In the genomic region with DNA sequence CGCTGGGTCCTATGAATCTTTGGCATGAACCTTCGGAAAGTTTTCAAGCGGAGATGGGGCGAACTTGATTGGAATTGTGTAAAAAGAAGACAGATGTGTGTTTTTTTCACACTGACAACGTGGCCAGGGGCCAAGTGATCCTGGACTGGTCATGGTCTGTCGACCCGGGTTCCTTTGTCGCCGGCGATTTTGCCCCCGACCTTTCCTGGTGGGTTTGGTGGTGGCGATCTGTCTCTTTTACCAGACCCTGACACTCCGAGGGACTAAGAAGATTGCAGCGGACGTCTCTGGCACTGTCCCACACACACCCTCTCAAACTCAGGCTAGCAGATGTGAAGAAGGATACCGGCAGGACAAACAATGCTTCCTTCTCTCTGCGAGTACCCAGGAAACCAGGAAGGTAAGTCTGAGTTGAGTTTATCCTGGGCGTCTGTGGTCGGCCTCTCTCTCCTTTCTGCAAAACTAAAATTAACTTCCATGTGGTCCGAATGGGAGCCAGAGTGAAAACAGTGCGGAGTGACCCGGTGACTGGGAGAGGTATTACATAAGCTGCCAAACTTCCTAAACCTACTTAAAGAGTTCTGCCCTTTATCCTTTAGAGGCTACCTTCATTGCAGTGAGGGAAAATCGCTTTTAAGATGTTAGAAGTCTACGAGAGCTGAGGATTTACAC, we compare ENCODE assay signal across 8 mouse cellular contexts. TPM values are rescaled to one million over a fixed set of nuclear protein-coding genes. Genes with fewer than 3 reads are reported as not detected.
DNase-seq lines count a peak whose midpoint lies in the region; ATAC-seq and TF ChIP-seq lines count a peak whose summit lies in the region.

No protein-coding gene starts in this region.

- DNase-seq in 3T3-L1 (ENCODE audit: low read depth, low spot score) = peak; percentile 64
- DNase-seq in adrenal gland, postnatal 36 days = peak; percentile 59 to 62
- DNase-seq in gastrocnemius, postnatal 14 days = peak; percentile 50
- peak; percentile 47 for DNase-seq in liver, postnatal 0 days
- peak; percentile 25 for DNase-seq in retina, postnatal 1 day
- DNase-seq in cerebellum, adult 18-20 months = no peak
- no peak for DNase-seq in thymus, postnatal 14 days

- intact Hi-C loops in gastrocnemius, postnatal 14 days (cut with DNase I; ENCODE audit: low total_unique reads) = loop anchor here (5.0 kb wide), 1 partner anchor 86 kb away; no protein-coding TSS in a partner anchor

- no peak for TF ChIP-seq CTCF in liver, postnatal 0 days (IDR thresholded peaks at IDR 0.05; ENCODE audit: low read depth)

- H3K4me3 ChIP-seq in intestine, embryonic 15.5 days (replicated peaks) = peak overlapping the region; percentile 47
- peak overlapping the region; percentile 54 for H3K4me3 ChIP-seq in liver, postnatal 0 days (ENCODE audit: low read depth, low read length)

- no peaks in the 10 kb centered on the region for H3K27me3 ChIP-seq in intestine, embryonic 15.5 days (replicated peaks)
- 0 out of 2 replicates have a peak, but pooled peaks cover 4% of the 10 kb centered on the region for H3K27me3 ChIP-seq in liver, postnatal 0 days (ENCODE audit: insufficient read depth, low read length)

- WGBS in intestine, embryonic 15.5 days = 8% methylated on average over 24 of the region's 24 CpGs
- 11% methylated on average over 24 of the region's 24 CpGs for WGBS in liver, postnatal 0 days (ENCODE audit: insufficient replicate concordance)

- no peaks in the 10 kb centered on the region for H3K9me3 ChIP-seq in intestine, embryonic 15.5 days
- no peaks in the 10 kb centered on the region for H3K9me3 ChIP-seq in liver, postnatal 0 days (ENCODE audit: low read length)

- no peak for TF ChIP-seq EP300 in liver, postnatal 0 days (IDR thresholded peaks at IDR 0.05; ENCODE audit: low read depth)

- ATAC-seq in intestine, embryonic 15.5 days = no peak; the same call in 1 of the 2 replicates
- ATAC-seq in liver, postnatal 0 days = peak; percentile 8; the same call in 1 of the 2 replicates

- H3K36me3 ChIP-seq in intestine, embryonic 15.5 days = no peaks in the 10 kb centered on the region
- no peaks in the 10 kb centered on the region for H3K36me3 ChIP-seq in liver, postnatal 0 days (replicated peaks; ENCODE audit: insufficient read depth, low read length)

- peak overlapping the region; percentile 61 for H3K27ac ChIP-seq in intestine, embryonic 15.5 days
- H3K27ac ChIP-seq in liver, postnatal 0 days (ENCODE audit: low read depth) = peak overlapping the region; percentile 87

- H3K4me2 ChIP-seq in intestine, embryonic 15.5 days (replicated peaks) = peak overlapping the region; percentile 84
- H3K4me2 ChIP-seq in liver, postnatal 0 days (ENCODE audit: low read depth, low read length) = peak overlapping the region; percentile 73

- H3K9ac ChIP-seq in intestine, embryonic 15.5 days = peak overlapping the region; percentile 50
- H3K9ac ChIP-seq in liver, postnatal 0 days (replicated peaks) = peak overlapping the region; percentile 56

- H3K4me1 ChIP-seq in intestine, embryonic 15.5 days (replicated peaks) = no peaks in the 10 kb centered on the region
- peaks cover 4% of the 10 kb centered on the region; the same call in 1 of the 2 replicates for H3K4me1 ChIP-seq in liver, postnatal 0 days (ENCODE audit: insufficient read depth)

RNA-seq across cellular contexts. Expression of a gene that starts 1.1 kb away (rescaled TPM):
- 10 to 100 TPM; 34.3 to 43.2 TPM for total RNA-seq in adrenal gland, postnatal 36 days (2021)
- 10 to 100 TPM; 15.6 to 16.3 TPM for total RNA-seq in gastrocnemius, postnatal 14 days (2021)
- 19.5 and 20.7 TPM in 2 replicates for polyA plus RNA-seq in intestine, embryonic 15.5 days (2015; fragmentation: Nextera tagmentation; extraction: Ambion mirVana)
- 8.2 and 8.9 TPM in 2 replicates for polyA plus RNA-seq in liver, postnatal 0 days (2015; fragmentation: Nextera tagmentation; extraction: Ambion mirVana)

RNA-seq across cellular contexts. Expression of a gene that starts 37.4 kb away (rescaled TPM):
- 10 to 100 TPM; 19.1 to 25.2 TPM for total RNA-seq in adrenal gland, postnatal 36 days (2021)
- 10 to 100 TPM; 10.6 to 12.0 TPM for total RNA-seq in gastrocnemius, postnatal 14 days (2021)
- polyA plus RNA-seq in intestine, embryonic 15.5 days (2015; fragmentation: Nextera tagmentation; extraction: Ambion mirVana) = 41.5 and 52.6 TPM in 2 replicates
- 12.0 and 15.0 TPM in 2 replicates for polyA plus RNA-seq in liver, postnatal 0 days (2015; fragmentation: Nextera tagmentation; extraction: Ambion mirVana)

Comparison
In these comparisons a context has a peak if more than half of its experiments do, and no peak if none do; other contexts are left out.
1. DNase-seq: peak in 3T3-L1 (single experiment), adrenal gland, postnatal 36 days (2 of 2), gastrocnemius, postnatal 14 days (single experiment), liver, postnatal 0 days (single experiment) and retina, postnatal 1 day (single experiment); none in cerebellum, adult 18-20 months (0 of 2) and thymus, postnatal 14 days (single experiment).